Mouse (Mus musculus) limb, embryonic 13.5 days (tissue): ENCODE measurements at regions not wholly inside any gene's neighbourhood (a gene's known extent, or its start where the extent isn't known, plus 50 kb on each side); places are given as distances from the start of the nearest gene placed in this dataset.

ENCODE experiments used
- ATAC-seq: fragments of 200-750 bp; cut with Nextera tagmentation; 2 replicates; pipeline ENCODE4 v1.8.0; 2017; ENCODE audit warnings: low read depth, moderate number of reproducible peaks, moderate TSS enrichment; ENCODE audit not compliant: low FRiP score
- H3K27ac ChIP-seq: fragments of 300-500 bp; sonication (generic); 2 replicates; pipeline ENCODE4 v1.5.1; 2015; ENCODE audit warnings: inconsistent platforms, mild to moderate bottlenecking, moderate library complexity
- H3K27me3 ChIP-seq: fragments of 300-500 bp; sonication (generic); 2 replicates; pipeline ENCODE4 v1.6.1; 2015; ENCODE audit warnings: mild to moderate bottlenecking, inconsistent platforms
- H3K36me3 ChIP-seq: fragments of 300-500 bp; sonication (generic); 2 replicates; pipeline ENCODE4 v1.6.1; 2015; ENCODE audit warnings: inconsistent platforms, mild to moderate bottlenecking, moderate library complexity
- H3K4me1 ChIP-seq: fragments of 300-500 bp; sonication (generic); 2 replicates; pipeline ENCODE4 v1.6.1; 2015; ENCODE audit warnings: inconsistent platforms
- H3K4me2 ChIP-seq: fragments of 300-500 bp; sonication (generic); replicated peaks from 2 replicates; pipeline ENCODE4 v1.6.1; 2015; ENCODE audit warnings: inconsistent platforms, mild to moderate bottlenecking, moderate library complexity
- H3K4me3 ChIP-seq: fragments of 300-500 bp; sonication (generic); 2 replicates; pipeline ENCODE4 v1.5.1; 2015; ENCODE audit warnings: moderate library complexity, mild to moderate bottlenecking, inconsistent platforms
- H3K9ac ChIP-seq: fragments of 300-500 bp; sonication (generic); 2 replicates; pipeline ENCODE4 v1.6.1; 2015; ENCODE audit warnings: mild to moderate bottlenecking, inconsistent platforms
- H3K9me3 ChIP-seq: fragments of 300-500 bp; sonication (generic); 2 replicates; pipeline ENCODE4 v1.6.1; 2016; ENCODE audit warnings: inconsistent platforms
- WGBS: fragments of 180-500 bp; shearing (Covaris S2); methylation state at CpG from one replicate; pipeline ENCODE4 v1.1.7; 2015; 5-methylcytosine and 5-hydroxymethylcytosine counted together

DNA sequence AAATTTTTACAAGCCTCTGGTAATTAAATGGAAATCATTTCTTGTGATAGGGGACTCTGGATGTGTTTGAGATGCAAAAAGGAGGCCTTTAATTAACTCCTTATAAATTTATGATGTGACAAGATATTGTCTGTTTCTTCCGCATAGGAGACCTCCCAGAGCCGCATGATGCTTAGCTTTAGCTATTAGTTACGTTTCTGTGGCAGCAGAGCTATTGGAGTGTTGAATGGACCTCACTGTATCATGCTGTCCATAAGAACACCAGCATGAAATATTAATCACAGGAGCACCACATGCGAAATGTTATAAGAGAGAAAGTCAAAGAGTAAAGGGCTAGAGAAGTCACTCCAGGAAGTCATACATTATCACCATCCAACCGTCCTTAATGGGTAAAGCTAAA is 495.3 kb upstream of the Robo1 start:
- H3K9ac ChIP-seq, result no peak overlapping the region
- H3K4me2 ChIP-seq, result no peak overlapping the region
- H3K4me1 ChIP-seq, result no peaks in the 10 kb centered on the region
- H3K9me3 ChIP-seq, result no peaks in the 10 kb centered on the region
- H3K36me3 ChIP-seq, result no peaks in the 10 kb centered on the region
- H3K27me3 ChIP-seq, result no peaks in the 10 kb centered on the region
- H3K4me3 ChIP-seq, result no peak overlapping the region
- no peak overlapping the region for H3K27ac ChIP-seq
- 75% methylated on average over 5 of the region's 5 CpGs for WGBS
- ATAC-seq, result no peak

DNA sequence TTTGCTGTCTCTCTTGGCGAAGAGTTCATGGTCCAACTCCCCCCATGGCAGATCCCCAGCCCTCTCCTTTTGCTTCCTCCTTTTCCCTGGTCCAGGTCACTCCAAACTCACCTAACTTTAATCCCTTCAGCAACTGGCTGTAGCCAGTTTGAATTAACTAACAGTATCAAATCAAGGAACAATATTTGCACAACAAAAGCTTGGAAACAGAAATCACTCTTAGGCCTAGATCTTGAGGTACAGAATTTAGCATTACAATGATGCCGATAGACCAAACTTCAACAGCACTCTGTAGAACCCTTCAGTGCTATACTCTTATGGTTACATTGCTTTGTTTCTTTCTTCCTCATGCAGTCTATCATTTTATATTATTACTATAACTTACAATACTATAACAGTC is 472.8 kb upstream of the Robo1 start:
- ATAC-seq, result no peak
- no peak overlapping the region for H3K9ac ChIP-seq
- no peaks in the 10 kb centered on the region for H3K36me3 ChIP-seq
- H3K27ac ChIP-seq, result no peak overlapping the region
- no peaks in the 10 kb centered on the region for H3K4me1 ChIP-seq
- H3K4me2 ChIP-seq, result no peak overlapping the region
- H3K27me3 ChIP-seq, result no peaks in the 10 kb centered on the region
- no peaks in the 10 kb centered on the region for H3K9me3 ChIP-seq
- 87% methylated on average over 2 of the region's 2 CpGs for WGBS
- H3K4me3 ChIP-seq, result no peak overlapping the region

DNA sequence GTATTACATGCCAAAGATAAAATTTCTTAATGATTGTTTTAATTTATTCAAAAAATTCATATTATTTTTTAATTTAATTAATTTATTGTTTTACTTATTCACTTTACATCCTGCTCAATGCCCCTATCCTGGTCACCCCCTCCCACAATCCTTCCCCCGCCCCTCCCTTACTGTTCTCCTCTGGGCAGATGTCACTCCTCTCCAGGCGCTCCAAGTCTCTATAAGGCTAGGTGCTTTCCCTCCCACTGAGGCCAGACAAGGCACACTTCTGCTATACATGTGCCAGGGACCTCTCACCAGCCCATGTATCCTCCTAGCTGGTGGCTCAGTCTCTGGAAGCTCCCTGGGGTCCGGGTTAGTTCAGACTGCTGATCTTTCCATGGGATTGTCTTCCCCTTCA is 458.0 kb upstream of the Robo1 start:
- 83% methylated on average over 3 of the region's 3 CpGs for WGBS
- Histone ChIP-seq H3K4me3 (no peak overlapping the region), H3K36me3 (no peaks in the 10 kb centered on the region), H3K4me1 (no peaks in the 10 kb centered on the region), H3K27ac (no peak overlapping the region), H3K4me2 (no peak overlapping the region), H3K9me3 (no peaks in the 10 kb centered on the region), H3K27me3 (no peaks in the 10 kb centered on the region), H3K9ac (no peak overlapping the region)
- no peak for ATAC-seq

DNA sequence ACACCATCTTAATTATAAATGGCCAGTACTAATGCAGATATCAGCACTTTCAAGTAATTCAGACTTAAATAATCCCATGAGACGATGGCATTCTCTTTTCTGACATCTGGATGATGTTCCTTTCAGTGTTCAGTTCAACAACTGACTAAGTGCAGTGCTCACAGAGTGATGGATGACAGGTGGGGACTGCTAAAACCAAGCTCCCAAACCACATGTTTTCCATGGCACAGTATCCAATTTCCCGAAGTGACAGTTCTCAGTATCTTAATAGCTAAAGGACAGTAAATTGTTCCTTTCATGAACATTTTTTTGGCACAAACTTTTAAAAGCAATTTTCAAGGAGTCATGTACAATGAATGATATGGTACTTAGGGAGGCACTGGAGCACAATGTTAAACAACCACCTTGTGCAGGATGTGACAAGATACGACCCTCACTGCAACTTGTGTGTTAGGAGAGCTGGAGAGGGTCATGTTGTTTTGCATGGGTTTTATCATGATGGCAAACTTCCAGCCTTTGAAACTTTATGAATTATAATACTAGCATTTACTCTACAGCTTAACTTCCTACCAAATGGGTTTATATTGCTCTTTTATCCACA is 456.4 kb upstream of the Robo1 start:
- no peak overlapping the region for H3K4me3 ChIP-seq
- H3K36me3 ChIP-seq, result no peaks in the 10 kb centered on the region
- no peaks in the 10 kb centered on the region for H3K9me3 ChIP-seq
- H3K4me2 ChIP-seq, result no peak overlapping the region
- no peaks in the 10 kb centered on the region for H3K27me3 ChIP-seq
- ATAC-seq, result no peak
- WGBS, result 55% methylated on average over 3 of the region's 3 CpGs
- no peak overlapping the region for H3K9ac ChIP-seq
- no peaks in the 10 kb centered on the region for H3K4me1 ChIP-seq
- no peak overlapping the region for H3K27ac ChIP-seq

DNA sequence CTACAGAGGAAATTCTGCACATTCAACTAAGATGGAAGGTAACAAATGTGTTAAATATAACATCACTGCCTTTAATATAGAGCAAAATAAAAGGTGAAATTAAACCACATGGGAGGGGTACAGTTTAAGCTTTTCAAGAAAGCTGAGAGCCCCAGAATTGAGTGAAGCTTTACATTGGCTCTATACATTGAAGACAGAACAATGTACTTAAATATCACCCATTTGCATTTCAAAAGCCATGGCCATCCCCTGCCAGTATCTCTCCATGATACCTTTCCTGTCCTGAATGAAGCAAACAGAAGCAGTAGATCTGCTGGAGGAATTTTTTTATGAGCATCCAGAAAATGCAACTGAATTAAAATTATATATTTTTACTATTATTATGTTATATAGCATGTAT is 450.2 kb upstream of the Robo1 start:
- ATAC-seq, result no peak
- Histone ChIP-seq H3K9me3 (no peaks in the 10 kb centered on the region), H3K9ac (no peak overlapping the region), H3K4me1 (no peaks in the 10 kb centered on the region), H3K4me2 (no peak overlapping the region), H3K27me3 (no peaks in the 10 kb centered on the region), H3K4me3 (no peak overlapping the region), H3K27ac (no peak overlapping the region), H3K36me3 (no peaks in the 10 kb centered on the region)

DNA sequence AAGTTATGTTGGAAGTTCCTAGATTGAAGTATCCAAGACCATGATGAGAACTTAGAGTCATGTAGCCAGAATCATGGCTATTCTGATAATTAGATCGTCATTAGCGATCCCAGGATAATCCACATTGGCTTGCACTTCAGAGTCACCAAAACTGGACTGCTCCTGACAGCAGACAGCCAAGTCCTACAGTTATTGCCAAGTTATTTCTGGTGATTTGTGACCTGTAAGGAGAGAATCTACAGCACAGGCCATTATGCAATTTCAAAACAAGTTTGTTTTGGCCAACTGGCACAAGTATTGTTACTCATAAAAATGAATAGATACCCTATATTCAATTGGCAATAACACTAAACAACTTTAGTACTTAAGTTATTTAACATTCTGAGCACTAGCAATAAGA is 447.9 kb upstream of the Robo1 start:
- Histone ChIP-seq H3K27me3 (no peaks in the 10 kb centered on the region), H3K4me3 (no peak overlapping the region), H3K36me3 (no peaks in the 10 kb centered on the region), H3K9me3 (no peaks in the 10 kb centered on the region), H3K4me2 (no peak overlapping the region), H3K4me1 (no peaks in the 10 kb centered on the region), H3K27ac (no peak overlapping the region), H3K9ac (no peak overlapping the region)
- no peak for ATAC-seq
- WGBS, result 94% methylated on average over 2 of the region's 2 CpGs

DNA sequence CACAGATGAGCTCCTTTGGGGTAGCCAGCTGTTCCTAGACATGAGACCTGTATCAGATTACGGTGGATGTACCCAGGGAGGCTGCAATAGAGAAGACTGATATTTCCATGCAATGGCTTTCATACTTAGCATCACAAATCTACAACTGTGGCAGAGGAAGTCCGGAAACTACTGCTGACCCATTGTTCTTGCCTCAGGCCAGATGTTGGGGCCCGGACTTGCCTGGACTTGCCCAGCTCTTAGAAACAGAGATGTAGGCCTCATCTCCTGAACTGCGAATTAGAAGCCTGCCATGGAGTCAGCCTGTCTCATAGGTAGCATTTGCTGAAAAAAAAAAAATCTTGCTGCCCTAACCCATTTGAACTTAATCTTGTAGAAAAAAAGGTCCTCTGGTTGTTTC is 422.4 kb upstream of the Robo1 start:
- Histone ChIP-seq H3K4me1 (no peaks in the 10 kb centered on the region), H3K27me3 (no peaks in the 10 kb centered on the region), H3K36me3 (no peaks in the 10 kb centered on the region), H3K4me2 (no peak overlapping the region), H3K27ac (no peak overlapping the region), H3K4me3 (no peak overlapping the region), H3K9me3 (no peaks in the 10 kb centered on the region), H3K9ac (no peak overlapping the region)
- WGBS, result 78% methylated on average over 4 of the region's 4 CpGs
- ATAC-seq, result no peak

DNA sequence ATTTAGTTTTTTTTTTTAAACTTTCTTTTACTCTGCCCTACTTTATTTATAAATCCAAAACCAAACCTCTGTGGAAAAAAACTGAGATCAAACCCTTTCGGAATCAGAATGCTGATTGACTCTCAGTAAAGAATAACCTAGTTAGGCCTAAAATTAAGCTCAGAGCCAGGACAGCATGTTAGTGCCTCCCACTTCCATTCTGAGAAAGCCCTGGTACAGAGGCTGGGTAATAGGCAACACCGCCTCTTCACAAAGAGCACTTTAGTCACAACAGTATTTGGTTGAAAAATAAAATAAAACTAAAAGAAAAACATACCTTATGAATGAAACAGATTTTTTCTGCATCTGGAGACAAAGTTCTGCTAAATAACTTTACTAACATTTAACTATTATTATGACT is 418.4 kb upstream of the Robo1 start:
- no peaks in the 10 kb centered on the region for H3K27me3 ChIP-seq
- H3K9ac ChIP-seq, result no peak overlapping the region
- no peak overlapping the region for H3K27ac ChIP-seq
- no peak overlapping the region for H3K4me3 ChIP-seq
- 87% methylated on average over 2 of the region's 2 CpGs for WGBS
- no peak overlapping the region for H3K4me2 ChIP-seq
- no peaks in the 10 kb centered on the region for H3K4me1 ChIP-seq
- H3K36me3 ChIP-seq, result no peaks in the 10 kb centered on the region
- ATAC-seq, result no peak
- no peaks in the 10 kb centered on the region for H3K9me3 ChIP-seq

DNA sequence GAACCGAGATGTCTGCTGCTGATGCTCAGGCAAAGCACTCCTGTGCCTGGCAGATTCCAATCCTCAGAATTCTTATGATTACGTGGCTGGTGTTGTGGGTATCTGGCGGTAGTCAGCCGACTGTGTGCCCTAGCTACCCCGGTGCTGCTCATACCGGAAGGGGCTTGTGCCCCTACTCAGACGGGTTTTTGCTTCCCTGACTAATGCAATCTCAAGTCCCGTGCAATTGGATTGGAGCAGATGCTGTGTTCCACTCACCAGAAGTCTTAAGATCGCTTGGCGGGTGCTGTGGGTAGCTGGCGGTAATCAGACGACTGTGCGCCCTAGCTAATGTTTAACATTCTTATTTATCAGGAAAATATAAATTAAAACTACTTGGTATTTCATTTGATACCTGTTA is 385.0 kb upstream of the Robo1 start:
- WGBS, result 95% methylated on average over 13 of the region's 13 CpGs
- Histone ChIP-seq H3K9ac (no peak overlapping the region), H3K9me3 (no peaks in the 10 kb centered on the region), H3K4me1 (no peaks in the 10 kb centered on the region), H3K27ac (no peak overlapping the region), H3K4me2 (no peak overlapping the region), H3K27me3 (no peaks in the 10 kb centered on the region), H3K4me3 (no peak overlapping the region), H3K36me3 (no peaks in the 10 kb centered on the region)
- no peak for ATAC-seq

DNA sequence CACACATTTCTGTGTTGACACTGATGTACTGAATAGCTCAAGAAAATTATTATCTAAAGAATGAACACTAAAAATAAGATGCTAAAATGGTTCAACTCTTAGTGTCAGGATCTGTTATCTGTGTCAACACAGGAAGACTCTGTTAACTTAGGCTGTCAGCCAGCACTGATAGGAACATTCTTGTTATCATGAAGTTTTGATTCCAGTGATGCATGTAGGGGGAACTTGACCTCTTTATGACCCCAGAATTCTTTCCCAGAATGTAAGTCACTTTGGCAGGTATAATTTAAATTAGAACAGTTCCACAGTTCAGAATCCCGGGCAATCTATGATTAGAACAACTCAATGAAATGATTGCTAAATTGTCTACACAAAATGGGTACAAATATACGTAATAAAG is 363.9 kb upstream of the Robo1 start:
- H3K4me1 ChIP-seq, result no peaks in the 10 kb centered on the region
- whole genome bisulfite sequencing, result 78% methylated on average over 2 of the region's 2 CpGs
- no peaks in the 10 kb centered on the region for H3K36me3 ChIP-seq
- no peaks in the 10 kb centered on the region for H3K27me3 ChIP-seq
- no peak for ATAC-seq
- H3K4me3 ChIP-seq, result no peak overlapping the region
- no peaks in the 10 kb centered on the region for H3K9me3 ChIP-seq
- H3K27ac ChIP-seq, result no peak overlapping the region
- H3K9ac ChIP-seq, result no peak overlapping the region
- no peak overlapping the region for H3K4me2 ChIP-seq

DNA sequence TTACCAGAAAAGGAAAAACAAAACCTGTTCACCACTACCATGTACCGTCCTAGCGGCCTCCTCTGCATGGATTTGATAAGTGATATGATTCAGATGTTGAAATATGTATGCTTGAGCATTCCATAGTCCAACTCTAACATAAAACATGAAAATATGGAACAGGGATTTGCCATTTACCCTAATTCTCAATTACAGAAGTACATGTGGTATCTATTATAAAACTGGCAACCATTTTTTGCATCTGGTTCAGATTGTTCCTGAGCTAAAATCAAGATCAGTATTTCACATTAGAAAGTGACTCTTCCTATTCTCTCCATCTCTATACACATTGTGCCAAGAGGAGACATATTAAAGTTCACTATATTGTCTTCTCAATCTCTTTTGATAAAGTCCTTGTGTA is 363.3 kb upstream of the Robo1 start:
- Histone ChIP-seq H3K27me3 (no peaks in the 10 kb centered on the region), H3K9me3 (no peaks in the 10 kb centered on the region), H3K9ac (no peak overlapping the region), H3K4me2 (no peak overlapping the region), H3K36me3 (no peaks in the 10 kb centered on the region), H3K27ac (no peak overlapping the region), H3K4me1 (no peaks in the 10 kb centered on the region), H3K4me3 (no peak overlapping the region)
- WGBS, result 51% methylated on average over 2 of the region's 2 CpGs
- no peak for ATAC-seq

DNA sequence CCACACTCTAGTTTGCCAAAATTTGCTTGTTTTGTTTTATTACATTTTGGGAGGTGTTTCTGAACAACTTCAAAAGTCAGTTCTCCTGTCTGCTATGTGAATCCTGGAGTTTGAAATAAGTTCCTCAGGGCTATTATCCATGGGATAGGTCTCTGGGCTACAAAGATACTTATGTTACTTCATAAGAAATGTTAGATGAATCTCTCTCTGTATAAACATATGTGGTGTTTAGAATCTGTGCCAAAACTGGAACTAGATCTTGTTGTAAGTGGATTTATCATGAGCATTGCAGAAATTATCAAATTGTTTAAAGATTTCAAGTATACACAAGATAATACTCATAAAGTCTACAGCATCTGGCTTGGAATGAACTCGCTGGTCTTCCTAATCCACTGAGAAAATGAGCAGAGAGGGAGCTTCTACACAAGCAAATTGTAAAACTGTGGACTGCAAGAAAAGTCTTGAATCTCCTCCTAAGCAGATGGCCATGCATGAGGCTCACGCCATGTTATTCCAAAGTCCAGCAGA is 355.2 kb upstream of the Robo1 start:
- H3K27ac ChIP-seq, result no peak overlapping the region
- ATAC-seq, result no peak
- H3K4me2 ChIP-seq, result no peak overlapping the region
- H3K36me3 ChIP-seq, result no peaks in the 10 kb centered on the region
- H3K9ac ChIP-seq, result no peak overlapping the region
- no peak overlapping the region for H3K4me3 ChIP-seq
- 78% methylated on average over 2 of the region's 2 CpGs for WGBS
- H3K4me1 ChIP-seq, result no peaks in the 10 kb centered on the region
- no peaks in the 10 kb centered on the region for H3K9me3 ChIP-seq
- no peaks in the 10 kb centered on the region for H3K27me3 ChIP-seq

DNA sequence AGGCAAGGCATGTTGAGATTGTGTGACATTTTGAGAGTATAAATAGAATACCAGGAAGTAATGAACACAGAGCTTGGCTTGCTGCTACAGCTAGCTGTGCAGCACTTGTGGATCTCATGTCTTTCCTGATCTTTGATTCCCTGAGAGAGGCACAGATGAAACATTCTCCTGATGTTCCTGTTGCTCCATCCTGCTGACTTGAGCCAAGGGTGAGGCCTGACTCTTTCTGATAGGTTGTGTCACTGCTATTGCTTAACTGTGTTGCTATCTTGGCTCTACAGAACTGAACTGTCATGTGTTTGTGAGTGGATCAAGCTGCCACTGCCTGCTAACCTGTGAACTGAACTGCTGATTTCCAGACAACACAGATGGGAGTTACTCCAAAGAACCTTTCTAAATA is 344.5 kb upstream of the Robo1 start:
- no peak overlapping the region for H3K4me3 ChIP-seq
- H3K9me3 ChIP-seq, result no peaks in the 10 kb centered on the region
- ATAC-seq, result no peak
- no peaks in the 10 kb centered on the region for H3K27me3 ChIP-seq
- H3K9ac ChIP-seq, result no peak overlapping the region
- no peaks in the 10 kb centered on the region for H3K4me1 ChIP-seq
- H3K27ac ChIP-seq, result no peak overlapping the region
- no peak overlapping the region for H3K4me2 ChIP-seq
- H3K36me3 ChIP-seq, result no peaks in the 10 kb centered on the region
